Mouse (Mus musculus) olfactory bulb, adult 2 months (tissue): ENCODE data around the gene Msrb3. TPM values are rescaled to one million over a fixed set of nuclear protein-coding genes. Genes with fewer than 3 reads are reported as not detected.

Experiments used
- H3K27ac ChIP-seq: fragments of 200-500 bp; 2 replicates; pipeline ENCODE4 v1.5.1; 2012; ENCODE audit warnings: low read depth, low read length; ENCODE audit not compliant: insufficient read depth
- H3K4me1 ChIP-seq: fragments of 200-500 bp; 2 replicates; pipeline ENCODE4 v1.6.1; 2012; ENCODE audit warnings: low read length; ENCODE audit not compliant: control insufficient read depth, insufficient read depth
- H3K4me3 ChIP-seq: fragments of 200-500 bp; 2 replicates; pipeline ENCODE4 v1.5.1; 2012; ENCODE audit warnings: mild to moderate bottlenecking, low read depth, low read length, moderate library complexity; ENCODE audit not compliant: insufficient read depth
- CTCF ChIP-seq: fragments of 200-500 bp; IDR thresholded peaks from 2 replicates; pipeline ENCODE4 v1.5.1; 2012; ENCODE audit warnings: low read depth, mild to moderate bottlenecking, low read length, moderate library complexity; ENCODE audit not compliant: insufficient read depth
- POLR2A ChIP-seq: fragments of 200-500 bp; IDR thresholded peaks from 2 replicates; pipeline ENCODE4 v1.6.1; 2012; ENCODE audit warnings: mild to moderate bottlenecking, low read depth, low read length, moderate library complexity; ENCODE audit not compliant: insufficient read depth
- WGBS: fragments of 180-500 bp; shearing (Covaris S2); methylation state at CpG from one replicate; pipeline ENCODE4 v1.1.7; 2018; 5-methylcytosine and 5-hydroxymethylcytosine counted together
- polyA plus RNA-seq: library from polyadenylated mRNA; stranded (reverse); fragments of >200 nt; gene quantifications from 2 replicates; pipeline ENCODE4 v1.2.4, GENCODE M21; 2012; ENCODE audit warnings: low replicate concordance; ENCODE audit not compliant: missing spikeins, insufficient read depth, insufficient read length

Gene Msrb3
- polyA plus RNA-seq, 1 experiment, result not detected

- TF ChIP-seq POLR2A, result no peak
- TF ChIP-seq CTCF, result no peak
- 99% methylated on average over 2 of the region's 2 CpGs for WGBS
- H3K27ac ChIP-seq, result no peak overlapping the region
- H3K4me3 ChIP-seq, result no peak overlapping the region
- no peaks in the 10 kb centered on the region for H3K4me1 ChIP-seq
Observed at GRCm38 (mm10) chr10:120734364-120734763, 164.5 kb downstream of the Msrb3 start.

Other genes with a start within 250 kb of the Msrb3 start
- gene Lemd3, start 80.2 kb upstream of the Msrb3 start, polyA plus RNA-seq, result not detected in 2 replicates
- gene Wif1, start 134.9 kb upstream of the Msrb3 start, polyA plus RNA-seq, result not detected in 2 replicates